Mouse (Mus musculus) heart, embryonic 12.5 days (tissue): ENCODE results near the gene 2410004B18Rik. TPM values are rescaled to one million over a fixed set of nuclear protein-coding genes. Genes with fewer than 3 reads are reported as not detected.

ENCODE experiments used
- ATAC-seq: fragments of 200-750 bp; cut with Nextera tagmentation; 2 replicates; pipeline ENCODE4 v1.8.0; 2017; ENCODE audit warnings: moderate TSS enrichment, moderate library complexity; ENCODE audit not compliant: insufficient number of reproducible peaks, low FRiP score
- H3K27ac ChIP-seq: fragments of 300-500 bp; sonication (generic); 2 replicates; pipeline ENCODE4 v1.5.1; 2016; ENCODE audit warnings: mild to moderate bottlenecking, moderate library complexity; ENCODE audit not compliant: poor library complexity, severe bottlenecking
- H3K27me3 ChIP-seq: fragments of 300-500 bp; sonication (generic); replicated peaks from 2 replicates; pipeline ENCODE4 v1.6.1; 2016; ENCODE audit warnings: mild to moderate bottlenecking, moderate library complexity
- H3K36me3 ChIP-seq: fragments of 300-500 bp; sonication (generic); 2 replicates; pipeline ENCODE4 v1.6.1; 2016; ENCODE audit warnings: mild to moderate bottlenecking, moderate library complexity
- H3K4me1 ChIP-seq: fragments of 300-500 bp; sonication (generic); replicated peaks from 2 replicates; pipeline ENCODE4 v1.6.1; 2016; ENCODE audit warnings: mild to moderate bottlenecking
- H3K4me2 ChIP-seq: fragments of 300-500 bp; sonication (generic); 2 replicates; pipeline ENCODE4 v1.6.1; 2016; ENCODE audit warnings: mild to moderate bottlenecking, moderate library complexity
- H3K4me3 ChIP-seq: fragments of 300-500 bp; sonication (generic); 2 replicates; pipeline ENCODE4 v1.5.1; 2016; ENCODE audit warnings: mild to moderate bottlenecking
- H3K9ac ChIP-seq: fragments of 300-500 bp; sonication (generic); 2 replicates; pipeline ENCODE4 v1.6.1; 2016; ENCODE audit warnings: mild to moderate bottlenecking, moderate library complexity
- H3K9me3 ChIP-seq: fragments of 300-500 bp; sonication (generic); replicated peaks from 2 replicates; pipeline ENCODE4 v1.6.1; 2016; ENCODE audit warnings: mild to moderate bottlenecking, moderate library complexity
- WGBS: fragments of 180-500 bp; shearing (Covaris S2); methylation state at CpG from one replicate; pipeline ENCODE4 v1.1.7; 2016; 5-methylcytosine and 5-hydroxymethylcytosine counted together
- polyA plus RNA-seq: library from polyadenylated mRNA; unstranded; fragments of >200 nt; fragmentation: Nextera tagmentation; extraction: Ambion mirVana; gene quantifications from 2 replicates; pipeline ENCODE4 v1.2.1, GENCODE M21; 2016

Gene 2410004B18Rik
- polyA plus RNA-seq, 1 experiment from 2014 or later, result 46.6 TPM

GRCm38 (mm10) chr3:145991130-145991529 lies 53.3 kb downstream of the 2410004B18Rik start:
- 68% methylated on average over 13 of the region's 13 CpGs for WGBS
- peak overlapping the region; percentile 43 for H3K4me3 ChIP-seq
- no peaks in the 10 kb centered on the region for H3K27me3 ChIP-seq
- peak overlapping the region; percentile 51; the same call in 1 of the 2 replicates for H3K9ac ChIP-seq
- H3K4me2 ChIP-seq, result peak overlapping the region; percentile 62
- H3K27ac ChIP-seq, result no peak overlapping the region
- no peaks in the 10 kb centered on the region for H3K9me3 ChIP-seq
- ATAC-seq, result no peak
- H3K4me1 ChIP-seq, result peaks cover 36% of the 10 kb centered on the region
- H3K36me3 ChIP-seq, result 0 out of 2 replicates have a peak, but pooled peaks cover 8% of the 10 kb centered on the region

- 79% methylated on average over 10 of the region's 10 CpGs for WGBS
- Histone ChIP-seq H3K4me3 (0 out of 2 replicates have a peak overlapping the region, but pooled peaks have one; percentile 14), H3K36me3 (peaks cover 10% of the 10 kb centered on the region; the same call in 1 of the 2 replicates), H3K9me3 (no peaks in the 10 kb centered on the region), H3K27me3 (no peaks in the 10 kb centered on the region), H3K4me2 (peak overlapping the region; percentile 43), H3K4me1 (peaks cover 30% of the 10 kb centered on the region), H3K27ac (no peak overlapping the region), H3K9ac (no peak overlapping the region)
- no peak for ATAC-seq
Measured at GRCm38 (mm10) chr3:145991976-145992730, 54.3 kb downstream of the 2410004B18Rik start.

DNA sequence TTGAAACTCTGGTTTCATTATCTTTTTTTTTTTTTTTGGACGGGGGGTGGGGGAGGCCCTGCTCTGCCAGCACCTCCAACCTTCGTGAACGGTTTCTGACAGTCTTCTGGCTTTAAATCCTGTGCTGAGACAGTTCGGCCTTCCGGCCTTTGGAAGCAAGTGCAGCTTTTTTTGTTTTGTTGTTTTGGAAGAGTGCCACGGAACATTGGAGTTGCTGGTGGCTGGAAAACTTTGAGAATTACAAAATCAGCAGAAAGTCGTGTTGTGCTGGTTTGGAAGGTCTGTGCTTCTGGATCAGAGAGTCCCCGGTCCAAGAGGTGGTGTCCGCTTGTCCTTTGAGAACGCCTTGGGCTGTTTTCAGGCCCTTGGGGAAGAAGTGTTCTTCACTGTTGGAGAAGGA lies 55.0 kb downstream of the 2410004B18Rik start:
- H3K27ac ChIP-seq, result no peak overlapping the region

DNA sequence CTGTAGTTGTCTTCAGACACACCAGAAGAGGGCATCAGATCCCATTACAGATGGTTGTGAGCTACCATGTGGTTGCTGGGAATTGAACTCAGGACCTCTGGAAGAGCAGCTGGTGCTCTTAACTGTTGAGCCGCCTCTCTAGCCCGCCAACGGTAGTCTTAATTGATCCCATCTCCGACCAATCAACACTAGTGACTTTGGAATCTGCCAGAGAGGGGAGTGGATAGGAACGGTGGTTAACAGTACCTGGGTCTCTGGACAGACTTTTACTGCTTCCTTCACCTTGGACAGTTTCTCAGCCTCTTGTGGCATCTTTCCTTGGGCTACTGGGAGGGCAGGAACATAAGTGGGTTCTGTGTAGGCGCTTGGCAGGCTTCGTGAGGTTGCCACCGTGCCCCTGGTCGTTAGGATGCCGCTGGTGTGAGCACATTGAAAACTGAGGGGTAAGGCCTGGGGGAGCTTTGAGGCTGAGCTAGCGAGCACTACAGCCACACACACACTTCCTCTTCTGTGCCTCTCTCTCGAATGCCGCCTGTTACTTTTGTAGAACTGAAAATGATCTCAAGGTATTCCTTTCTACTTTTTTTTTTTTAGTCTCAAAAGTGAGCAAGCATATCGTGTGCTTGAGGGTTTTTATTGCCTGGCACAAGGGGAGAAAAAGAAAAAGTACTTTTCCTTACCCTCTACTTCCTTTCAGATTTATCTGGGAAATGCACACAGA lies 55.8 kb downstream of the 2410004B18Rik start:
- Histone ChIP-seq H3K4me3 (no peak overlapping the region), H3K4me2 (no peak overlapping the region), H3K27ac (no peak overlapping the region), H3K9me3 (no peaks in the 10 kb centered on the region), H3K27me3 (no peaks in the 10 kb centered on the region), H3K36me3 (peaks cover 15% of the 10 kb centered on the region), H3K4me1 (peaks cover 29% of the 10 kb centered on the region), H3K9ac (no peak overlapping the region; the same call in 1 of the 2 replicates)
- ATAC-seq, result no peak
- 78% methylated on average over 14 of the region's 14 CpGs for WGBS

More for the DNA sequence above, 55.0 kb downstream of the 2410004B18Rik start:
- 0 out of 2 replicates have a peak overlapping the region, but pooled peaks have one; percentile 28 for H3K9ac ChIP-seq
- no peaks in the 10 kb centered on the region for H3K27me3 ChIP-seq
- no peaks in the 10 kb centered on the region for H3K9me3 ChIP-seq
- peak overlapping the region; percentile 18; the same call in 1 of the 2 replicates for H3K4me2 ChIP-seq
- H3K36me3 ChIP-seq, result peaks cover 10% of the 10 kb centered on the region; the same call in 1 of the 2 replicates
- H3K4me1 ChIP-seq, result peaks cover 30% of the 10 kb centered on the region
- WGBS, result 61% methylated on average over 10 of the region's 10 CpGs
- no peak overlapping the region for H3K4me3 ChIP-seq
- ATAC-seq, result no peak

Other genes with a start within 250 kb of the 2410004B18Rik start
- 35.2 and 36.7 TPM in 2 replicates for gene Ddah1, start 179.3 kb upstream of the 2410004B18Rik start, polyA plus RNA-seq
- 42.9 and 43.1 TPM in 2 replicates for gene Bcl10, start 15.2 kb upstream of the 2410004B18Rik start, polyA plus RNA-seq
- gene Syde2, start 49.9 kb downstream of the 2410004B18Rik start, polyA plus RNA-seq, result 7.3 and 7.5 TPM in 2 replicates
- not detected in 2 replicates for gene Wdr63, start 170.1 kb downstream of the 2410004B18Rik start, polyA plus RNA-seq
- 0.66 and 1.1 TPM in 2 replicates for gene Mcoln3, start 179.4 kb downstream of the 2410004B18Rik start, polyA plus RNA-seq
- gene Mcoln2, start 211.8 kb downstream of the 2410004B18Rik start, polyA plus RNA-seq, result 0.19 and 0.57 TPM in 2 replicates